Mouse (Mus musculus) mature B cell (primary cell): Measurements from ENCODE around the gene Dbx1.

Experiments used
- in situ Hi-C: fragments of 300-500 bp; cut with MboI; formaldehyde crosslinking; loops from 2 replicates; pipeline ENCODE4 v1.14.3; 2019

Dbx1 gene

DNA sequence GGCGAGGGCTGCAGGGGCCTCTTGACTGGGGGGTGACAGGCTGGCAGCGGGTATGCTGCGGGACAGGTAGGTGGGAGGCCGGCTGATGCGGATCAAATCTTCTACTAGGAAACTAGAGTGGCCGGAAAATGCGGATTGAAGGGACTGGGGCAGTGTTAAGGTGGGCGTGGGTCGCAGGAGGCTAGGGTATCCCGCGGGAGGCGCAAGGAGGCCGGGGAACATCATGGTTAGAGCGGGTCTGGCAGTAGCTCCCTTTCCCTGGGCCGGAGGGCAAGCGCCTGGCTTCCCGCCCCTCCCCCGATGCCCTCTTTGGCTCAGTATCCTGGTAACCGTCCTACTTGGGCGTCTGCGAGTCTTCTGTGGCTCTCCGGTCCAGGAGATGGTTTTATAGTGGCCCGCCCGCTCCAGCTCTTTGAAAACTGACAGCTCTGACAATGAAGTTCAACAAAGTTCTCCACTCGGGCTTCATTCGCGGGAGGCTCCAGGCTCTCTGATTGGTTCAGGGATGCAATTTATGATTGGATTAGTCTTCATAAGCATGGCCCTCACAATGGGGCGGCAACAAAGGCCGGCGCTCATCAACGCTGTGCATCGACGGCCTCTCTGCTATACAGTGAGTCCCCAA, at the start of gene Dbx1:
Gene Dbx1 (minus strand): TSS at position 359 of the 625 bp plus-strand sequence.
- in situ Hi-C loops = no loop called here

DNA sequence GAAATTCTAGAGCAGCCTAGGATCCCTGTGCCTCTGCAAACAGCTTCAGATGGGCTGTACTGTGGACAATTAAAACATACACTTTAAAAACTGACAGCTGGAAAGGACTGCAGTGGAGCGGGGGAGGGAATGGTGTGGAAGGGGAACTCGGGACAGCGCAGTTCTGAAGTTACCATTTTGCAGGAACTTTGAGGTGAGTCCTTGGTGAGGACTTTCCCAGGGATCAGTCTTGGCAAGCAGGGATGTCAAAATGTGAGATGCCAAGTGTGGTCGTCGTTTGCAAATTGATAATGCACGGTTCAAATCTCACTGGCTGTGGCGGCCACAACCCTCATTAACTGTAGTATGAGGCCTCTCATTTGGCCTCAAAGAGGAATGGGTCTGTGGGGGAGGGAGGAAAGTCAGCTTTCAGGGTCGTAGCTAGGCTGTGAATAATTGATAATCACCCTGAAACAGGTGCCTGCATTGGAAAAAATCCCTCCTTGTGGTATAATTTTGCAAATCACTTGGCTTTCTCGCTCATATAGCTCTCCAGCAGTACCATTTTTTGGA, 42.3 kb upstream of the Dbx1 start:
- in situ Hi-C loops = no loop called here

DNA sequence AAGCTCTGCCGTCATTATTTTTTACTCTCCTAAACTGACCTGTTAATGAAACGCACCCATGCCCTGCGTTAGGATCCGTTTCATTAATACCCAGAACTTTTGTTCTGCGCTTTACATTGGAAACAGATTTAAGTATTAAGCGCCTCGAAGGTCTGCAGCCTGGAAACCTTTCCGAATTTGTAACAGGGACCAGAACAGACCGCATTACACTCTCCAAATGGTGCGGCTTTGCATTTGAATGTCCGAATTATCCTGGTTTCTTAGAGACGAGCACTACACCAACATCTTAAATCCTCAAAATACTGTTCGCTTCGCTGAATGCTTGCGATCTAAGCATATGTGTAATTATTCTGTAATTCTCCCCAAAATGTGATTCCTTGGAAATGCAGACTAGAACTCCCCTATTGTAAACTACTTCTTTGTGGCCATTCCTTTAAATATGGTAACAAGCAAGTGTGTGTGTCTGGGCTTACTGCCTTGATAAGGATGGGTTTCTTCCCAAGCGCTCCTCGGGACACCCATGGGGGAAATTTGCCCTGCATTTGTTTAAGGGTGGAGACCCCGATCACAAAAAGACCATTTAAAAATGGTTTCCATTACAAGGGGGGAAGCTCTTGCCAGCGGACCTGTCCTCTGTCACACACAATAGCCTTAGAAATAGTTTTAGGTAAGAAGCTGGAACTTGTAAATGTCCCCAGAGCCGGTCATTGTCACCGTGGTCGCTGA, 41.6 kb upstream of the Dbx1 start:
- in situ Hi-C loops = no loop called here

DNA sequence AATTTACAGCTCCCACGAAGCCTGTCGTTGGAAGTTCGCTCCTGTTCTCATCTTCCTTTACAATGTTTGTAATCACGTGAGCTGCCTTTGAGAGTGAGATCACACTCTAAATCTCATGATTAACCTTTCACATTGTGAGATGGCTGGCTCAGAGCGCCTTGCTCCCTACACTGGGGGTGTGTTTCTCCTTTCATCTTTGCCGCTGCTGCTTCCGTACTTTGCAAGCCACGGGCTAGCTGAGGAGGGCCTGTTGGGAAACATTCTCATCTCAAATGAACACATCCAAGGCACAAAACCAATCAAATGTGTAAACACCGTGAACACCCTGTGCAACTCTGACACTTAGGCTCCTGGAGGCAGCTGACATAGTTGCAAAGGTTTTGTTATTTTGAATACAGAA, 40.5 kb upstream of the Dbx1 start:
- in situ Hi-C loops = no loop called here

DNA sequence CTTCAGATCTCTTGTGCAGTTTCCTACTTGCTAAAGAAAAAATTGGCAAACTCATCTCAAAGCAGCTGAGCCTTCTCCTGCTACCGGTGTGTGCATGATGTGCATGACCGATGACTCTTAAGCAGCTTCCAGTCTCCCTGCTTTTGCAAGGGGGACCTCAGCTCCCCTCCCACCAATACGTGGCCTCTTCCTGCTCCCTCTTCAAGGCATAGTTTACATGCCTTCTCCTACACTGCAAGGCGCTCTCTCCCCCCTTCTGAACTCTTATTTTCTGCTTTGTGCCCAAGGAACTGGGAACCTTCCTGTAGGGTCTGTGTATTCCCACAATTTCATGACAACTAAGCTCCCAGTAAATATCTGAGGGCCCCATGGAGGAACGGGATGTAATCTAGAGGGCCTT, 40.0 kb upstream of the Dbx1 start:
- in situ Hi-C loops = no loop called here

DNA sequence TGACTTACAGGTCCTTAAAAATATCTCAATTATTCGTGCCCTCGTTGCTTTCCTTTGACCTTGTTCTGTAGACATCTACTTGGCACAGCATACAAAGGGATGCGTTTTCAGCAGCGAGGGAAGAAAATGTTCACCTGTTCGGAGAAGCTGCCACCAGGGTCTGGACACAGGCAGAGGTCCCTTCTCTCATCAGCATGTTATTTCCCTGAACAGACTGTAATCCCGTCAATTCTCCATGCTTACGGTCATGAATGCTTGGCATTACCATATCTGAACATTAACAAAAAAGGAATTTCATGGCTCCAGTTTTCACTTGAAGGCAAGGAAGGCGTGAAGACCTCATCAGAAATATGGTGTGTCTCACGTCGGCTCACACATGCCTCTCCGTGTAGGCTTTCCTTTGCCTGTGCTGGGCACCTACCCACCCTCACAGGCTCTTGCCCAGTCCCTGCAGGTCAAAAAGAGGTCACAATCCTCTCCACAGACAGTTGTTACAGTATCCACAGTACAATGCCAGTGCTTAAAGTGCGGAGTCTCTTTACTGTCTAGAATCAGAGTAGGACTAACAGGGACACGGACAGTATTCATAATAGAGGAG, 31.7 kb upstream of the Dbx1 start:
- in situ Hi-C loops = no loop called here

DNA sequence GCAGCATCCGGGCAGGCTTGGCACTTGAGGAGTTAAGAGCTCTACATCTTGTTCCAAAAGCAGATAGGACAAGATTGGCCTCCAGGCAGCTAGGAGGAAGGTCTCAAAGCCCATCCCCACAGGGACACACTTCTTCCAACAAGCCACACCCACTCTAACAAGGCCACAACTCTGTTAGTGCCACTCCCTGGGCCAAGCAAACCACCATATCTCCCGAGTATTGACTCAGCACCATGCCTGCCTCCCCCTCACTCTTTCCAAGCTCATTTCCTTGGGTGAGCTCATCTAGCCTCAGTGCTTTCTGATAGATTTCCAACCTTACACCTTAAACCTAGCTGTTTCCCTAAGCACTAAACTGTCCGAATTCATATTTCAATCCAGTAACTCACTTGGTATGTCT, 26.9 kb upstream of the Dbx1 start:
- in situ Hi-C loops = no loop called here

DNA sequence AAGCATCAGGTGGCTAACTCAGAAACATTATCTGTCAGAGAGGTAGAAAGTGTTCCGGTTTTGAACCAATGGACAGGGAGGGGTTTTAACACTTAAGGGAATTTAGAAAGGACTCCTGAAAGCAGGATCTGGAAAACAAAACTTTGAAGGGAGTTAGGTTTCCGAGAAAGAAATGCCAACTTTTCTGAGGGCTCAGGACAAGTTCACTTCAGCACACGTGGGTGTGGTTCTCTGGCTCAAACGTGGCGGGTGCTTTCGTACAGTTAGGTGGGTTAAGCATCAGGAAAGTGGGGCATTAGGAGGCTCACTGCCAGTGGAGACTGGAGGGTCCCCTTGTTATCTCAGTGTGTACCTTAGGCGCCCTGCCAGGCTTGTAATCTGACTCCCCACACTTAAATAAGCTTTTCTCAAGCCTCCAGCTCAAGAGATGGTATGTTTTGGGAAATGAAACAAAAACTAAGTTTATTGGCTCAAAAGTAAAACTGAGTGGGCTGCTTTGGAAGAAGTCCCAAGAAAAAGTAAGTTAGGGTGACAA, 25.9 kb upstream of the Dbx1 start:
- in situ Hi-C loops = no loop called here

DNA sequence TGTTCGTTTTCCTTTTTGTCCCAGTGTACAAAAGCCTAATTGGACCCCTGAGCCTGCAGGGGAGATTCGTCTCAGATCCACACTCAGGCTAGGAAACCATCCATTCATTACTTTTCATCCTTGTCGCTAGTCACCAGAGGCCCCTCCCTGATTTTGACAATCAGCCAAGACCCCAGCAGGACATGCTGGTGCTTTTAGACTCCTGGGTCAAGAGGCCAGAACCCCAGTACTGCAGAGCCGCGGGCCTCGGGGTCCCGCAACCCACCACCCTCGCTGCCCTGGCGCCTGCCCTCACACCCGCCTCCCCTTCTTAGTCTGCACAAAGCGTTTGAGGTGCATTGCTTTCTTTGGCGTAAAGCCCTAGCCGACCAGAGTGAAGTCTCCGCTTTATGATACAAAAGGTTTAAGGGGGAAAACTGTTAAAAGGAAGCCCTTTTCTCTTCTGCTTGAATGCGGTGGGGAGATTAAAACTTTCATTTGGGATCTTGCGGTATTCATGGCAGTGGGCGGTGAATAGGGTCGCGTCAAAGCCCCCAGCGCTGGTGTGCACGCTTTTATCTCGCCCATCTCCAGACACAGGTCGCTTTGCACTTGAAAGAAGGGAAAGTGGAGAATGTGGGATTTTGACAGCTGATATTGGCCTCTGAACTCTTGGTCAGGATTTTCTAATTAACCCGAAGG, 25.3 kb upstream of the Dbx1 start:
- in situ Hi-C loops = no loop called here

DNA sequence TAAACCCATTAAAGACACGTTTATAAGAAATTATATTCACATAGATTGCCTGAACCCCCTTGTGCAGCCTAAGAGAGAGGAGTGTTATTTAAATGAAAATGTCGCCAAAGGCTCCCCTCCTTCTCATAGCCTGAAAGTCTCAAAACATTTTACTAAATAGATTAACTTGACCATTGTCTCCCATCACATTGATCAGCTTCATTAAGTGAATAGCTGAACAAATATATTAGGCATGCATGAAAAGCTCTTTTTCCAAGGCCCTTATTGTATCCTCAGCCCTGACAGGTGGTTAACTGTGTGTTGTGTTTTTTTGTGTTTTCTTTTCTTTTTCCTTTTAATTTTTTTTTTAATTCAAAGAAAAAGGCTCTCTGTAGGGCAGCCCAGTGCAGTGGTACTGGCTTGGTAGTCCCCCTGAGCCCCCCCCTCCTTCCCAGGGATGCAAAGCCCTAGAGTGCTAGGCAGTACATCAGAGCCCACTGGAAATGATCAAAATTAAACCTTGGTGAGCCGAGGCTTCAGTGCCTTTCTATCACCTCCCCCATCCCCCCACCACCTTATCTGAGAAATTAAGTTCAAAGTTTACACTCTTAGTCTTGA, 4.2 kb upstream of the Dbx1 start:
- in situ Hi-C loops = no loop called here

DNA sequence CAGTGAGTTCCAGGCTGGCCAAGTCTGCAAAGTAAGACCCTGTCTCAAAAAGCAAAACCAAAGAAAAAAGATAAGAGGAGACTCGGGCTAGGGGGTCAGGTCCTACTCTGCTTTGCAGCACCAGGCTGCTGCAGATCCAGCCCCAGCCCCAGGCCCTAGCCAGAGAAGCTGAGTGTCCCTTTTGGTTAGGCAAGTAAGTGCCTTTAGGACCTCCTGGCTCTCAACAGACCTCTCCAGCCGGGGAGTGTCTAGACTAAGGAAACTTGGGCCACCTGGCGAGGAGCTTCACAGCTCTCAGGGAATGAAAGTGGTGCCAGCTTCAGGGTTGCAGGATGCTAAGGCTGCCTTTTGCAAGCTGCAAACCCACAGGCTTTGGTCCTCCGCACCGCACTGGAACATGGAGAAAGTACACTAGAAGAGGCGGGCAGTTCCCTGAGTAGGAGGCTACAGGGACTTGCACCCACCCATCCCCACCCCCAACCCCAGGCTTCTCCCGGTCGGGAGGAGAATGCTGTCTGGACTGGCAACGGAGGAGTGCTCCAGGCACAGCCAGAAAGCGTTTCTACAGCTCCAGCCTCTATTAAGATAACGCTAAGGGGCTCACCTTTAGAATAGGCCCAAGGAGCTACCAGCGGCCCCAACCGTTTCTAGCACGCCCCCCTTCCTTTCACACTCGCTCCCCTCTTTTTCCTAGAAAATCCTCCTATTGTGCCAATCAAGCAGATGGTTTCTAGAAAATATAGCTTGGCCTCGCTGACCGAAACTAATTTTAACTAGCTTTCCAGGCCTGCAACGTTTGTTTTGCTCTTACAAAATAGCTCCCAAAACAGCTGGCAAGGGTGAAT, 3.4 kb upstream of the Dbx1 start:
- in situ Hi-C loops = no loop called here

DNA sequence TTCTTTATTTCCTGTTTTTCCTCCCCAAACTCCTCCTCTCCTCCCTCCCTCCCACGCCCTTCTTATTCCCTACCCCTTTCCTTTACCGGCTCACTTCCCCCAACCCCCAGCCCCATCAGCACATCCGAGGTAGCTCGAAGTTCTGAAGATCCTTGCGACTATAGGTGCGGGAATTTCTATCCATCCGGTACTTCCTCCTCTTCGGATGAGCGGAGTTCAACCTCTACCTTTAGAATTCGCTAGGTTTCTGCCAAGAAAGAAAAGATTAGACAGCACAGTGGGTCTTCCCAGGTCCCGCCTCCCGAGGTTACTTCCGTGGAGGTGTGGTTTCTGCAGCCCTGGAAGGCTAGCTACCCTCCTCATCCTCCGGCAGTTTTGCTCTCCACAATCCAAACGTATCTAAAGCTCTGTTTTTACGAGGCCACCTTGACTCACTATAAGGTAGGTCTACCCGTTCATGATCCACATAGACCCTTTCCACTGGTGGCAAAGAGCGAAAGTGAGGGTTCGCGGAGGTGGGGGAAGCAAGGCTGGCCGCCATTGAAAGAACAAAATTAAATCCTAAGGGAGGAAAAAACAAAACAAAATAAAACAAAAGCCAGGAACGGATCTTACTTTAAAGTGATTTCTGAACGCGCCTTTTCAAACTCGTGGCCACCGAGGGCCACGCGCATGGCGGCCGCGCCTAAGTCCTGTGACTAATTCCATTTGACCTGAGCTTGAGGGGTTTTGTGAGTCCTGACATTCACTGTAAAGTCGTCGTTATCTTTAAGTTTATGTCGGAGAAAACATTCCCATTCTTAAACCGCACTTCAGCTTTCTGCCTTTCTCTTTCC, 2.5 kb upstream of the Dbx1 start:
- in situ Hi-C loops = no loop called here

DNA sequence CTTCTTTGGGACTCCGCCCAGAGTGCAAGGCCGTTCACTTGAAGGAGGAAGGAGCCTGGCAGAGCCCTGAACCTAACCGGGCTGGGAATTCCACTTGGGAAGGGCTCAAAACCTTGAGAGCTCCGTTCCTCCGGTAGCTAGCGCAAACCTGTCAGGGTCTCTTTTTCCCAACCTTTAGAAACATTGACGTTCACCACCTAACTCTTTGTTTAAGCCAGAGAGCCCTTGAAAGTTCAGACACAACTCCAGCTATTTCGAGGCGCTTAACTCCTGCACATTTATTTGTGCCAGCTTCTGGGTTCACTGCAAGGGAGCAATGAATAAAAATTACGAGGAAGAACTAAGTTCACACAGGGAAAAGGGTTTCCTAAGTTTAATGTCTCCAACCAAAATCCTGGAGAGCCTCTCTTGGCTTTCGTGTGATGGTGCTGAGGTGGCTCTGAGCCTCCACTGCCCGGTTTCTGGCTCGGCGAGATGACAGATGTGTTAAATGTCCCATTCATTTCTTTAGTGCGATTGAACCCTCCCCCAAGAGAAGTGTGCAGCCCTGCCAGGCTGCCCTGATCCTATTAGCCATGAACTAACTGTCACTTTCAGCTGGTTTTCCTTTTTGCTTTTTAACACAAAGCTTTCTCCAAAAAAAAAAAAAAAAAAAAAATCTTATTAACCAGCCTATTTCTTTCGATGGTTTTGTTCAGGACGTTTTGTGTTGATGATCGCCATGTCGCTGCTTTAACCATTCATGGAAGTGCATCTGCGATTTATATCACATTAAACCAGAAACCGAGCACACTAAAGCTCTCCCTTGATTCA, 1.4 kb upstream of the Dbx1 start:
- in situ Hi-C loops = no loop called here

DNA sequence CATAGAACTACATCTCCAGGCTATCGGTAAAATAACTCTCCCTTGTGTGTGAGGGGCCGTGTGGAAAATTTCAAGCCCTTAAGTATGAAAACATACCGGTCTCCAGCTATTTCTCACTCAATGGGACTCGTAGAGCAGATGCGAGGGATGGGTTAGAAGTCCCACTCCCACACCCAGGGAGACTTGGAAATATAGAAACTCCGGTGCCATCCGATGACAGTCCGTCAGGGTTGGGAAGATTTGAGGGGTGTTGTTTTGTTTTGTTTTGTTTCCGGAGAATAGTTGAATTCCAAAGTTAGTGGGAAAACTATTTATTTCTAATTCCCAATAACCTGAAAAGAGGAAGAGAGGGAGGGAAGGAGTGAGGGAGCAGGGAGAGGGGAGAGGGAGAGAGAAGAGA, 632 bp upstream of the Dbx1 start:
- in situ Hi-C loops = no loop called here

DNA sequence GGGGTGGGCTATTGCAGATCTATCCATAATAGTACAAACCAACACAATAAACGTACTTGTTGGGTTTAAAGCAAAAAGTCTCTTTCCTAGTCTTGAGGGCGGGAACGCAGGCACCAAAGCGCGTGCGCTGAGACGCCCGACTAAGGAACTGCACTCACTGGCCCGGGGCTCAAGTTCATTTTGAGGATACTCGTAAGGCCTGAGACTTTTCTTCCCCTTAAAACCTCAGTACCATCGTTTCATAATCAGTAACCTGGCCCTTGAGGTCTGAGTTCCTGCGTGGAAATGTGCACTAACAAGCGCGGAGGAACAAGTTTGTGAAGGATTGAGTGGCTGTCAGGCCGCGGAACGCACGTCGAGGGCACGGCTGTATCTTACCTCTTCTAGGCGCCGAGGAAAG, 678 bp downstream of the Dbx1 start:
- in situ Hi-C loops = no loop called here

DNA sequence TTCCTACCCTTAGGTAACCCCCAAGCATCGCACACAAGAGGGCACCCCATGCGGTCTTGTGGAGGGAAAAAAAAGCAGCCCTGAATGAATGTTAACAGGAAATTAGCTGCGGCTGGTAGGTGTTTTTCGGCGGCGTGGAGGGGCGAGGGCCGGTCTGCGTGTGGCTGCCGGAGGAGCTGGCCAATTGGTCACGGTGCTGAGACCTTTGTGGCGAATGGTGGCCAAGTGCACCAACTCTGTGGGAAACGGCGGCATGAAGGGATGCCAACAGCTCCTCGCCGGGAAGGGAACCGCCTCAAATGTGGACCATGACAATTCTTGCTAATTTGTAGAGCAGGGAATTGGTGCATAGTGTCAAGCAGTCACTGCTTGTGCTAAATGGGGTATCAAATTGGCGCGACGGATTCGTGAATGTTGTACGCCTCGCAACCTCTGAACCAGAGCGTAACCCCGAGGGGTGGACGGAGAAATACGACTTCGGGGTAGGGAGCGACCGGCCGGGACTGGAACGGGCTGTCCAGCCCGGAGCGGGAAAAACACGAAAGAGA, 1.5 kb downstream of the Dbx1 start:
- in situ Hi-C loops = no loop called here

DNA sequence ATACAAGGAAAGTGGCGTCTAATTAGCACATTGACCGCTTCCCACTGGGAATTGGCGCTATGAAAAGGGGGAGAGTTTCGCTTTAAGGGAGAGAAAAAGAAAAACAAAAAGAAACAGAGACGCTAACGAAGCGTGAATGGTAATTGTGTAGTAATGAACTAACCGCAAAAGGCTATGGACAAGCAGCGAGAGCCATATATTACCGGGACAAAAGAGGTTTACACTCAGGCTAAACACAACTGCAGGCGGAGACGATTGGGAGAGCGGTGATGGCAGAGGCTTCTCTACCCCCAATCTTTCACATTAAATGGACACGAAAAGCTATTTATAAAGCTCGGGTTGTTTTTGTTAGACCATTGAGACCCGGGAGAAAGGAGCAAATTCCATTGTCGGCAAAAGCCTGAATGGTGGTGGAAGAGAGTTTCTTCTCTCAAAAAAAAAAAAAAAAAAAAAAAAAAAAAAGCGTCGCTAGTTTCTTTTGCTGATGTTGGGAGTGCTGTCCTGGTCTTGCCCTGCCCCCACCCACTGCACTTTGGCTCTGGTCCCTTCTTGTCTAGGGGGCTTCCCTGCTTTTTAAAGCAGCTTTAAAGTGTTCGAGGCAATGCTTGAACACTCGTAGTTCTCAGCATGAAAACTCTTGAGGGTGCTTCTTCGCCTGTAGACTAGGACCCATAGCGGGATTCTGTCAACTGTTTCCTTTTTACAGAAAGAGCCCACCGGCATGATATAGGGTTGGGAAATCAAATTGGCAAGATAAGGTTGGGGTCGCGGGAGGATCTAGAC, 2.2 kb downstream of the Dbx1 start:
- in situ Hi-C loops = no loop called here

DNA sequence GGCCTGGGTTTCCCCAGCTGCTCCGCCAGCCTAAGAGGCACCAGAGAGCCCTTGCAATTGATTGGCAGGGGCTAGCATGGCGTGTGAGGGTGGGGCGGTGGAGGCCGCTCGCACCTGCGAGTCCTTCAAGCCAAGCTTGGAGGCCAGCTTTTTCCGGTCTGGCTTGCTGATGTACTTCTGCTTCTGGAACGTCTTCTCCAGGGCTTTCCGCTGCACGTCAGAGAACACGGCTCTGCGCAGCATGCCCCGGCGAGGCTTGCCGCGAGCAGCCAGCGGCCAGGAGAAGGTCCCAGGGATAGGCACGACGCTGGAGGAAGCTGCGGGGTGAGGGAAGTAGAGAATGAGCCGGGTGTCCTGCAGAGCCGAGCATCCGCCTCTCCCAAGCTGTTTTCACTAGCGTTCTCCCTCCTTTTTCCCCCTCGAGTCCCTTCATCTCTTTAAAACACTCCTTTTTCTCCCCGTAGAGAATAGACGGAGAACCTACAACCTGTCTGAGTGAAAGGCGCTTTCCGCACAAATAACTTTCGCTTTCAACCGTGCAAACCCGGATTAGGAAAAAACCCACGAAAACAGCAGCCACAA, 3.2 kb downstream of the Dbx1 start:
- in situ Hi-C loops = no loop called here
